Mouse (Mus musculus) lung, adult 2 months (tissue): ENCODE data around the gene Espl1. TPM values are rescaled to one million over a fixed set of nuclear protein-coding genes. Genes with fewer than 3 reads are reported as not detected.

Experiments
- DNase-seq: peaks from one replicate; pipeline ENCODE4 v3.0.0; 2022
- H3K4me1 ChIP-seq: fragments of 200-500 bp; 2 replicates; pipeline ENCODE4 v1.6.1; 2011; ENCODE audit warnings: low read length; ENCODE audit not compliant: control insufficient read depth, insufficient read depth
- H3K4me3 ChIP-seq: fragments of 200-500 bp; replicated peaks from 2 replicates; pipeline ENCODE3; 2011; ENCODE audit warnings: low read depth, mild to moderate bottlenecking, control low read depth, low read length; ENCODE audit errors: extremely low read depth
- CTCF ChIP-seq: fragments of 200-500 bp; IDR thresholded peaks from 2 replicates; pipeline ENCODE4 v1.5.1; 2011; ENCODE audit warnings: mild to moderate bottlenecking, low read length, control low read depth; ENCODE audit not compliant: insufficient read depth
- POLR2A ChIP-seq: fragments of 200-500 bp; IDR thresholded peaks from 2 replicates; pipeline ENCODE4 v1.6.1; 2011; ENCODE audit warnings: low read depth, mild to moderate bottlenecking, control low read depth, low read length, borderline replicate concordance; ENCODE audit errors: extremely low read depth
- WGBS: fragments of 180-500 bp; shearing (Covaris S2); methylation state at CpG from one replicate; pipeline ENCODE4 v1.1.7; 2018; 5-methylcytosine and 5-hydroxymethylcytosine counted together
- polyA plus RNA-seq: library from polyadenylated mRNA; depleted of rRNA; stranded (reverse); fragments of >200 nt; gene quantifications from 2 replicates; pipeline ENCODE4 v1.2.3, GENCODE M21; 2012

Gene Espl1
- polyA plus RNA-seq, 1 experiment, result 3.8 TPM

DNA sequence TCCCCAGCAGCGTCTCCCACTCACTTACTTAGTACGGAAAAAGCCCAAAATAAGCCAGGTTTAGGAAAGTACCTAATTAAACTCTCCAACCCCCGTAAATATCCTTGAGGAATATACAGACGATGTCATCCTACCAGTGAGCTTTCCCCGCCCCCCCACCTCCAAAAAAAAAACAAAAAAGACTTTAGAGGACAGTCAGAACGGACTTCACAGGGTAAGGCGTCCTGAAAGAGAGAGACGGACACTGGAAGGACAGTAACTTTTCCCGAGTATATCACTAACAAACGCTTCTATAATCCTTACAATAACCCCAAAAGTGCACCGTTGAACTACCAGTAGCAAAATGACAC lies 54.9 kb downstream of the Espl1 start:
- TF ChIP-seq CTCF, result no peak
- TF ChIP-seq POLR2A, result no peak
- DNase-seq, result peak; percentile 16
- Histone ChIP-seq H3K4me3 (peak overlapping the region; percentile 74), H3K4me1 (peaks cover 9% of the 10 kb centered on the region)
- WGBS, result 5% methylated on average over 11 of the region's 11 CpGs

DNA sequence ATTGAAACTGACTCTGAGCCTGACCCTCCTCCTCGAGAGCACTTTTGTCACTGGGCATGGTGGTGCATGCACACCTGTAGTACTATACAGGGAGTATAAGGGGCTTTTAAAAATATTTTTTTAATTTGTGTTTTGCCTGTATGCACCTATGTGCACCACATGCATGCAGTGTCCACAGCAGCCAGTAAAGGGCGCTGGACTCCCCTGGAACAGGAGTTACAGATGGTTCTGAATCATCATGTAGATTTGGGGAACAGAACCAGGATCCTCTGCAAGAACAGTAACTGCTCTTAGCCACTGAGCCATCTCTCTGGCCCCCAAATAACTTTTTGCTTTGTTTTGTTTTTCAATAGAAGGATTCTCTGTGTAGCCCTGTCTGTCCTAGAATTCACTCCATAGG lies 56.1 kb downstream of the Espl1 start:
- WGBS, result 59% methylated on average over 2 of the region's 2 CpGs
- H3K4me3 ChIP-seq, result no peak overlapping the region
- TF ChIP-seq CTCF (0 out of 2 replicates have a peak, but pooled peaks have one; percentile 12), POLR2A (no peak)
- no peak for DNase-seq
- peaks cover 9% of the 10 kb centered on the region for H3K4me1 ChIP-seq

DNA sequence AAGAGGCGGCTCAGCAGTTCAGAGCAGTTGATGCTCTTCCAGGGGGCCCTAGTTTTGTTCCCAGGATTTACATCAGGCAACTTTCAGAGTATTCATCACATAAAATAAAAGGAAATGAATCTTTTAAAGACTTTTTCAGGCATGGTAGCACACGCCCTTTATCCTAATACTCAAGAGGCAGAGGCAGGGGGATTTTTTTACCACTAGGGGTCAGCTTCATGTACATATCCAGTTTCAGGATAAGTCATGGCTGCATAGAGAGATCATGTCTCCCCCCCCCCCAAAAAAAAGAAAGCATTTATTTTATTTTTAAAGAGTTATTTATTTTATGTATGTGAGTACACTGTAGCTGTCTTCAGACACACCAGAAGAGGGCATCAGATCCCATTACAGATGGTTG lies 57.9 kb downstream of the Espl1 start:
- DNase-seq, result no peak
- TF ChIP-seq CTCF (no peak), POLR2A (no peak)
- WGBS, result 82% methylated on average over 2 of the region's 2 CpGs
- Histone ChIP-seq H3K4me1 (peaks cover 9% of the 10 kb centered on the region), H3K4me3 (no peak overlapping the region)

DNA sequence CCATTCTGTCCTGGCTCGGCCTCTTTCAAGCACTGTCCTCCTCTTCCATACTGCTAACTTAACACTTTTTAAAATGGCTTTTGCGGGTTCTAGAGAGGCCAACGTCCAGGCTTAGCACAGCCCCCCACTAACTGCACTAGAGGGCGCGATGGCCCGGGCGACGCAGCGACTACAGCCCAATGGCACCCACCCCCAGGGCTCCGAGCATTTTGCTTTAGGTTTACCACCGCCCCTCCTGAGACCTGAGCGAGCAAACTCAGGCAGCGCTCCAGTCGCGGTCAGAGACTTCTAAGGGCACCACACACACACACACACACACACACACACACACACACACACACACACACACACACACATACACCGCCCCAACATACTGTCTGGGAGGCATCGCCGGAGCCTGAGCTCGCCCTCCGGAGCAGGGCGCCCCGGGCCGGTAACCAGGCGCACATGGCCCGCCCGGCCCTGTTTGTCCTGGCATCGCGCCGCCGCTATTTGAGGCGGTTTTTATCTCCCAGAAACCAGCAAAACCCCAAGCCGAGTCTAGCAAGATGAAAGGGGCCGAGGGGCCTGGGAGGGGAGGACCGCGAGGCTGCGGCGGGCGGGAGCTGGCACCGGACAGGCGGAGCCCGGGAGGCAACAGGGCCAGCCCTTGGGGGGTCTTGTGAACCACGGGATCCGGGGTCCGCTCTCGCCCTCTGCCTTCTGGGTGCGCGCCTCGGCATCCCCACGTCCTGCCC lies 59.2 kb downstream of the Espl1 start:
- peak; percentile 23 for DNase-seq
- no peak for TF ChIP-seq POLR2A
- no peak for TF ChIP-seq CTCF
- Histone ChIP-seq H3K4me3 (peak overlapping the region; percentile 47), H3K4me1 (peaks cover 5% of the 10 kb centered on the region)
- under 1% methylated on average over 49 of the region's 49 CpGs for WGBS

DNA sequence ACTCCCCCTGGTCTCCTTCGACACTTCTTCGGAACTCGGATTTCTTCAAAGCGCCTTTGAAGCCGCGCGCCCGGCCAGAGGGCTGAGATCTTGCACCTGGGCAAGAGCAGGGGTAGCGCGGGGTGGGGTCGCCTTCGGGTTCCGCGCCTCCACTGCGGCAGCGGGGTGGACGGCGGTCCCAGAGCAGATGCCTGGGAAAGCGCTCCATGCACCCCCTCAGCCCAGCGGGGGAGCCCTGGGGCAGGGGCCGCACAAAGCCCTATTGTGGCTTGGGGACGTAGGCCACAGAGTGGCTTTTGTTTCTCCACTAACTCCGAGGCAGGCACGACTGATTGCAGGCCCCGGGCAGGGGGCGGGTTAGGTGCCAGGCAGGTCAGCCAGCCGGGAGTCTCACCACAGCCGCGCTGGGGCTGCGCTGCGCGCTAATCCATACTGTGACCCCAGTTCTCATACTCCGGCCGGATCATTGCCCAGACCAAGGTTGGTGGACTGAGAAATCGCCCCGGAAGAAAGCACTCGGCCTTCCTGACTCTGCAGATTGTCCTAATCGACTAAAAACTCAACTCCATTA lies 59.9 kb downstream of the Espl1 start:
- Histone ChIP-seq H3K4me3 (no peak overlapping the region), H3K4me1 (peaks cover 5% of the 10 kb centered on the region)
- DNase-seq, result no peak
- no peak for TF ChIP-seq POLR2A
- no peak for TF ChIP-seq CTCF
- WGBS, result 17% methylated on average over 38 of the region's 38 CpGs

DNA sequence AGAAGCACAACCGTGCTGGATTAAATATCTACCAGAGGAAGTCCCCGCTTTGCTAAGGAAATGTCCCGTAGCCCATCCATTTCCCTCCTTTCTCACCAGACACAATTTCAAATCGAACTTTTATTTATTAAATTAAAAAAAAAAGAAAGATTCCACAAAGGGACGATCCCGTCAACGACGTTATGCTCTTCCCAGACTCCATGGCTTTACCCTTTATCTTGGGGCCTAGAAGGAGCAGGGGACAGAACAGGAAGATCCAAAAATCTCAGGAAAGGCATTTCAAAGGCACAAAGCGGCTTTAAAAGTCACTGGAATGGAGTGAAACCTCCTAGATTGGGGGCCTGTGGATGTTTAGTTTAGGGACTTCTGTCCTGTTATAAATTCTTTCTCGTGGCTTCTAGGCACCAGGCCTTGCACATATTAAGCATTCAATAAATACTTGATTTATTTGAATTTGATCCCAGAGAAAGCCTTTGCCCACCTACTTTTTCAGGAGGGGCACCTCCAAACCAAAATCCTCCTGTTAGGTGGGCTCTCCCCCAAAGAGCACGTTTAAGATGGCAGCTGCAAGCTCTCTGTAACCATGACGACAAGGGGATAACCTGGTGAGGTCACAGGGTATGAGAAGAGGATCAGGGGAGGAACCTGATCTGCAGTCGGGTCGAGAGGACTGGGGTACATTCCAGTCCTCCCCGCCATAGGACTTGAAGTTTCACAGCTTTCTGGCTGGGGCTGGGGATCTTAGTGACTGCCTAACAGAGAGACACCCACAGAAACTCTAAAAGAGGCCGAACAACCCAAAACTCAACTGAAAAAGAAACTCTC lies 60.6 kb downstream of the Espl1 start:
- no peak for TF ChIP-seq CTCF
- TF ChIP-seq POLR2A, result no peak
- no peak overlapping the region for H3K4me3 ChIP-seq
- 75% methylated on average over 16 of the region's 16 CpGs for WGBS
- DNase-seq, result no peak
- H3K4me1 ChIP-seq, result peaks cover 3% of the 10 kb centered on the region; the same call in 1 of the 2 replicates

DNA sequence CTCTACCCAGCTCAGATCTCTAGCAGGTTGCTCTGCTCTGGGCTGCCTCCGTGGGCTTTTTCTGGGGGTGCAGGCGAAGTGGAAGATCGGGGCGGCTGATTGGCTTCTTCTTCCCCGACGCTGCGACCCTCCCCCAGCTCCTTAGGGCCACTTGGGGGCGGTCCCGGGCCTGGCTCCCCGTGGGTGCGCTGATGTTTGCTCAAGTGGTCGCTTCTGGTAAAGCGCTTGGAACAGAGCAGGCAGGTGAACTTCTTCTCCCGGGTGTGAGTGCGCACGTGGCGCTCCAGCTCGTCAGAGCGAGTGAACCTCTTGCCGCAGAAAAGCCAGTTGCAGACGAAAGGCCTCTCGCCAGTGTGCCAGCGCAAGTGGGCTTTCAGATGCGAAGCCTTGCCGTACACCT lies 62.1 kb downstream of the Espl1 start:
- 11% methylated on average over 25 of the region's 25 CpGs for WGBS
- DNase-seq, result no peak

DNA sequence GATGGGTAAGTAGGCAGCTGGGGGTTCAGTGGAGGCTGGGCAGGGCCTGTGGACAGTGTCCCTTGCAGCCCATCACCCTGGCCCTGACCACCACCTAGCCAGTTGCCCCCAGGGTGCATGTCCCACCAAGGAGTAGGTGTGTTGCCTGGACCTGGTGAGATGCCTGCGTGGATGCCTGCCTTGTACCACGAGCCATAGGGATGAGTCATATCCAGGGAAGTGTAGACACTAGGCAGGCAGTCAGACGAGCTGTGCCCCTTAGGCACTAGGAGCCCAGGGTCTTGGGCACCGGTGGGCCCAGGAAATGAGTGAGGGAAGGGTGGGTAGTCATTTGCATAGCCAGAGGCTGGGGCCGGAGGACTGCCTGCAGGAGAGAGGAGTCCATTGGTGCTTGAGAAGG lies 62.8 kb downstream of the Espl1 start:
- H3K4me1 ChIP-seq, result peaks cover 3% of the 10 kb centered on the region; the same call in 1 of the 2 replicates
- H3K4me3 ChIP-seq, result no peak overlapping the region
- DNase-seq, result no peak
- TF ChIP-seq POLR2A, result no peak
- TF ChIP-seq CTCF, result no peak
- 42% methylated on average over 5 of the region's 5 CpGs for WGBS

More for the DNA sequence above, 62.1 kb downstream of the Espl1 start:
- TF ChIP-seq POLR2A, result no peak
- no peak overlapping the region for H3K4me3 ChIP-seq
- peaks cover 3% of the 10 kb centered on the region; the same call in 1 of the 2 replicates for H3K4me1 ChIP-seq

DNA sequence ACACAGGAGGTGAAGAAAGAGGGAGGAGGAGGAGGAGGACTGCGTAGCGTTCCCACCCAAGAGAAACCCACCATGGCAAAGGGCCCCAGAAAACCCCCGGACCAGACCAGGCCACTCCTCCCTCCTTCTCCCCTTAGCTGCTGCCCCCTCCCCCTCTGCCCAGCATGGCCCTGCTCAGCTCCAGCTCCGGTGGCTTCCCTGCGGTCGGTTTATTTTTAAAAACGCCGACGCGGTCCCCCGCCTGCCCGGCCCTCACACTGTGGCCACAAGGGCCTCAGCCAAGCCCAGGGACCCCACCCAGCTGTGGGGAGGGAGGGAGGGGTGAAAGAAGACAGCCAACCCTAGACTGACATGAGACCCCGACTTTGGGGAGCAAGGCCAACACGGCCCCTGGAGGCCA lies 66.6 kb downstream of the Espl1 start:
- TF ChIP-seq CTCF (no peak), POLR2A (no peak)
- no peaks in the 10 kb centered on the region for H3K4me1 ChIP-seq
- no peak for DNase-seq
- 7% methylated on average over 12 of the region's 14 CpGs for WGBS
- no peak overlapping the region for H3K4me3 ChIP-seq
